Mouse (Mus musculus) frontal cortex, postnatal 25 days (tissue): ENCODE data around the gene Ell2.

Experiments
- DNase-seq, 2 experiments: peaks; one replicate each; pipeline ENCODE4 v3.0.0; 2022; ENCODE audit warnings: low spot score in 2 of 2

Ell2 gene

GRCm38 (mm10) chr13:75807969-75808368 is 101.4 kb downstream of the Ell2 start:
- DNase-seq, result no peak

GRCm38 (mm10) chr13:75809957-75810356 is 103.4 kb downstream of the Ell2 start:
- no peak for DNase-seq

GRCm38 (mm10) chr13:75817183-75817582 is 110.6 kb downstream of the Ell2 start:
- DNase-seq, result no peak

GRCm38 (mm10) chr13:75818486-75818885 is 111.9 kb downstream of the Ell2 start:
- no peak for DNase-seq

GRCm38 (mm10) chr13:75818945-75819706 is 112.6 kb downstream of the Ell2 start:
- DNase-seq, result no peak

GRCm38 (mm10) chr13:75819898-75820297 is 113.3 kb downstream of the Ell2 start:
- no peak for DNase-seq
